Mouse (Mus musculus) olfactory bulb, adult 2 months (tissue): Measurements from ENCODE around the gene Kcnk10.

Experiments used
- CTCF ChIP-seq: fragments of 200-500 bp; IDR thresholded peaks from 2 replicates; pipeline ENCODE4 v1.5.1; 2012; ENCODE audit warnings: low read depth, mild to moderate bottlenecking, low read length, moderate library complexity; ENCODE audit not compliant: insufficient read depth
- POLR2A ChIP-seq: fragments of 200-500 bp; IDR thresholded peaks from 2 replicates; pipeline ENCODE4 v1.6.1; 2012; ENCODE audit warnings: mild to moderate bottlenecking, low read depth, low read length, moderate library complexity; ENCODE audit not compliant: insufficient read depth

DNA sequence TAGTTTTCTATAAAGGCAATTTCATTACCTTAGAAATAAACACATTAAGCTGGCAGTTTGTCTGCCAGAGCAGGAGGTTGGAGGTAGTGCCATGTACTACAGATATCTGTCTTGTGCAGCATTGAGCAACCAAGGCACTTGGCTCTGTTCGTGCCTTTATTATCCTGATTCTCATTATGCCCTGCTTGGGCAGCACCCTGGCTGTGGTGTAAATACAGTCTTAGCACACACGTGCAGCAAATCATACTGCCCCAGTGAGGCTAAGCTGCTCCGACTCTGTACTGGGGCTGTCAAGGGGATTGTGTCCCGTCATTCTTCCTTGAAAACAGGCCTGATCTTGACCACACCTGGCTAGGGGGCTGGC lies 57.6 kb downstream of the Kcnk10 start:
- TF ChIP-seq POLR2A = no peak
- TF ChIP-seq CTCF = no peak
